Mouse (Mus musculus) lung, postnatal 0 days (tissue): ENCODE results near the gene Fam229a.

Source experiments
- CTCF ChIP-seq: IDR thresholded peaks from 2 replicates; pipeline ENCODE4 v1.5.1; 2016; ENCODE audit warnings: antibody characterized with exemption, mild to moderate bottlenecking
- EP300 ChIP-seq: IDR thresholded peaks from 2 replicates; pipeline ENCODE4 v1.6.1; 2016; ENCODE audit warnings: antibody characterized with exemption, mild to moderate bottlenecking, control low read depth

GRCm38 (mm10) chr4:129461183-129461960 lies 29.6 kb upstream of the Fam229a start, which contains the start of gene Bsdc1:
- TF ChIP-seq CTCF, result no peak
- TF ChIP-seq EP300, result peak; percentile 94
